Mouse (Mus musculus) stomach, postnatal 0 days (tissue): ENCODE data around the gene Ap4e1. TPM values are rescaled to one million over a fixed set of nuclear protein-coding genes. Genes with fewer than 3 reads are reported as not detected.

Experiments used
- ATAC-seq: fragments of 200-750 bp; cut with Nextera tagmentation; 2 replicates; pipeline ENCODE4 v1.8.0; 2017; ENCODE audit not compliant: low FRiP score, low TSS enrichment
- DNase-seq: peaks from one replicate; pipeline ENCODE4 v3.0.0-alpha.2; 2016; ENCODE audit warnings: low spot score
- H3K27ac ChIP-seq: fragments of 300-500 bp; sonication (generic); replicated peaks from 2 replicates; pipeline ENCODE4 v1.5.1; 2014; ENCODE audit warnings: mild to moderate bottlenecking, control low read depth
- H3K27me3 ChIP-seq: fragments of 300-500 bp; sonication (generic); 2 replicates; pipeline ENCODE4 v1.6.1; 2014; ENCODE audit warnings: low read length; ENCODE audit not compliant: control insufficient read depth, insufficient read depth
- H3K36me3 ChIP-seq: fragments of 300-500 bp; sonication (generic); 2 replicates; pipeline ENCODE4 v1.6.1; 2014; ENCODE audit warnings: low read length, mixed read lengths; ENCODE audit not compliant: control insufficient read depth, insufficient read depth
- H3K4me1 ChIP-seq: fragments of 300-500 bp; sonication (generic); replicated peaks from 2 replicates; pipeline ENCODE4 v1.6.1; 2014; ENCODE audit warnings: antibody characterized with exemption; ENCODE audit not compliant: control insufficient read depth, insufficient read depth
- H3K4me2 ChIP-seq: fragments of 300-500 bp; sonication (generic); replicated peaks from 2 replicates; pipeline ENCODE4 v1.6.1; 2014; ENCODE audit warnings: low read depth, mild to moderate bottlenecking, control low read depth, moderate library complexity
- H3K4me3 ChIP-seq: fragments of 300-500 bp; sonication (generic); 2 replicates; pipeline ENCODE4 v1.5.1; 2014; ENCODE audit warnings: low read depth, low read length, control low read depth
- H3K9ac ChIP-seq: fragments of 300-500 bp; sonication (generic); 2 replicates; pipeline ENCODE4 v1.6.1; 2014; ENCODE audit warnings: mild to moderate bottlenecking, low read length, control low read depth, mixed read lengths
- H3K9me3 ChIP-seq: fragments of 300-500 bp; sonication (generic); 2 replicates; pipeline ENCODE4 v1.6.1; 2016; ENCODE audit warnings: low read length; ENCODE audit not compliant: control insufficient read depth
- CTCF ChIP-seq: IDR thresholded peaks from 2 replicates; pipeline ENCODE4 v1.5.1; 2016; ENCODE audit warnings: antibody characterized with exemption, low read depth, mild to moderate bottlenecking, moderate library complexity
- EP300 ChIP-seq: optimal IDR thresholded peaks from 2 replicates; pipeline ENCODE3; 2016; ENCODE audit warnings: antibody characterized with exemption
- WGBS: fragments of 180-500 bp; shearing (Covaris S2); extraction: QIAGEN DNeasy Blood & Tissue Kit; methylation state at CpG from one replicate; pipeline ENCODE4 v1.1.7; 2014; 5-methylcytosine and 5-hydroxymethylcytosine counted together
- polyA plus RNA-seq: library from polyadenylated mRNA; unstranded; fragments of >200 nt; fragmentation: Nextera tagmentation; extraction: Ambion mirVana; gene quantifications from 2 replicates; pipeline ENCODE4 v1.2.1, GENCODE M21; 2015

Ap4e1 gene
- polyA plus RNA-seq, result 3.6 and 3.9 TPM in 2 replicates

- no peaks in the 10 kb centered on the region for H3K4me1 ChIP-seq
- H3K9me3 ChIP-seq, result no peaks in the 10 kb centered on the region
- H3K36me3 ChIP-seq, result peaks cover 5% of the 10 kb centered on the region; the same call in 1 of the 2 replicates
- peak; percentile 95 for DNase-seq
- H3K4me3 ChIP-seq, result peak within 1 kb of the TSS; percentile 86
- under 1% methylated on average over 39 of the region's 40 CpGs for WGBS
- H3K9ac ChIP-seq, result peak within 1 kb of the TSS; percentile 83
- peak; percentile 86 for ATAC-seq
- peak within 1 kb of the TSS; percentile 78 for H3K27ac ChIP-seq
- no peaks in the 10 kb centered on the region for H3K27me3 ChIP-seq
- TF ChIP-seq CTCF (peak; percentile 98), EP300 (peak; percentile 57)
- H3K4me2 ChIP-seq, result peak within 1 kb of the TSS; percentile 55
Observed at GRCm38 (mm10) chr2:127008469-127008998, at the start of gene Ap4e1. Ap4e1 (plus strand) TSS chr2:127008717.

GRCm38 (mm10) chr2:126961696-126962095, 46.8 kb upstream of the Ap4e1 start:
- no peak overlapping the region for H3K4me2 ChIP-seq
- no peak overlapping the region for H3K9ac ChIP-seq
- no peak overlapping the region for H3K4me3 ChIP-seq
- H3K9me3 ChIP-seq, result no peaks in the 10 kb centered on the region
- no peaks in the 10 kb centered on the region for H3K36me3 ChIP-seq
- ATAC-seq (no peak), DNase-seq (no peak)
- no peak overlapping the region for H3K27ac ChIP-seq
- no peak for TF ChIP-seq CTCF
- no peak for TF ChIP-seq EP300
- 48% methylated on average over 2 of the region's 2 CpGs for WGBS
- H3K27me3 ChIP-seq, result no peaks in the 10 kb centered on the region
- H3K4me1 ChIP-seq, result no peaks in the 10 kb centered on the region

- Histone ChIP-seq H3K9ac (no peak overlapping the region), H3K27me3 (no peaks in the 10 kb centered on the region), H3K4me1 (no peaks in the 10 kb centered on the region), H3K36me3 (no peaks in the 10 kb centered on the region), H3K9me3 (no peaks in the 10 kb centered on the region), H3K4me2 (no peak overlapping the region), H3K27ac (no peak overlapping the region), H3K4me3 (no peak overlapping the region)
- no peak for TF ChIP-seq CTCF
- TF ChIP-seq EP300, result no peak
- ATAC-seq (no peak), DNase-seq (no peak)
- WGBS, result 42% methylated on average over 6 of the region's 6 CpGs
Observed at GRCm38 (mm10) chr2:126977428-126977827, 31.1 kb upstream of the Ap4e1 start.

GRCm38 (mm10) chr2:126983221-126983620, 25.3 kb upstream of the Ap4e1 start:
- Histone ChIP-seq H3K27ac (no peak overlapping the region), H3K4me1 (no peaks in the 10 kb centered on the region), H3K36me3 (no peaks in the 10 kb centered on the region), H3K9me3 (no peaks in the 10 kb centered on the region), H3K27me3 (no peaks in the 10 kb centered on the region), H3K4me3 (no peak overlapping the region), H3K4me2 (no peak overlapping the region), H3K9ac (no peak overlapping the region)
- DNase-seq, result no peak
- no peak for ATAC-seq
- no peak for TF ChIP-seq EP300
- WGBS, result 70% methylated on average over 4 of the region's 4 CpGs

- TF ChIP-seq CTCF (no peak), EP300 (no peak)
- ATAC-seq, result peak; percentile 85
Observed at GRCm38 (mm10) chr2:126989919-126990318, 18.6 kb upstream of the Ap4e1 start.

GRCm38 (mm10) chr2:126992742-126993141, 15.8 kb upstream of the Ap4e1 start:
- Histone ChIP-seq H3K4me1 (no peaks in the 10 kb centered on the region; the same call in 1 of the 2 replicates), H3K4me3 (no peak overlapping the region), H3K27me3 (no peaks in the 10 kb centered on the region), H3K9me3 (no peaks in the 10 kb centered on the region), H3K4me2 (no peak overlapping the region), H3K36me3 (no peaks in the 10 kb centered on the region), H3K27ac (no peak overlapping the region), H3K9ac (no peak overlapping the region)
- ATAC-seq (no peak), DNase-seq (no peak)
- WGBS, result 29% methylated on average over 12 of the region's 12 CpGs
- TF ChIP-seq EP300 (no peak), CTCF (no peak)

More at GRCm38 (mm10) chr2:126989919-126990318, 18.6 kb upstream of the Ap4e1 start:
- H3K4me2 ChIP-seq, result no peak overlapping the region
- H3K27ac ChIP-seq, result no peak overlapping the region
- H3K9me3 ChIP-seq, result no peaks in the 10 kb centered on the region
- no peak overlapping the region for H3K9ac ChIP-seq
- H3K4me1 ChIP-seq, result no peaks in the 10 kb centered on the region; the same call in 1 of the 2 replicates
- 52% methylated on average over 6 of the region's 6 CpGs for WGBS
- H3K36me3 ChIP-seq, result no peaks in the 10 kb centered on the region
- H3K4me3 ChIP-seq, result no peak overlapping the region
- no peaks in the 10 kb centered on the region for H3K27me3 ChIP-seq
- DNase-seq, result peak; percentile 68
